Mouse (Mus musculus) left cerebral cortex, postnatal 36 days (tissue): Measurements from ENCODE around the gene Ccs. TPM values are rescaled to one million over a fixed set of nuclear protein-coding genes. Genes with fewer than 3 reads are reported as not detected.
A peak's percentile ranks its signal among the peaks of the same experiment; 100 is the strongest.

Source experiments
- DNase-seq, 2 experiments: peaks; one replicate each; pipeline ENCODE4 v3.0.0; 2021 to 2022; ENCODE audit warnings: low spot score in 2 of 2, mixed read lengths in 1 of 2
- intact Hi-C: fragments of 180-260 bp; cut with DNase I; formaldehyde crosslinking; loops from one replicate; pipeline ENCODE4 v1.15.1; 2025
- total RNA-seq, 2 experiments: library from RNA; stranded (reverse); gene quantifications; 2 replicates each; pipeline ENCODE4 v1.2.3; 2021

Gene Ccs
- total RNA-seq, 2 experiments from 2014 or later = 33.1 to 37.5 TPM

- peak; percentile 96 to 98 for DNase-seq
- intact Hi-C loops = loop anchor here (5.0 kb wide), 1 partner anchor 37 kb away; the partner anchor contains the start of gene Rbm4b
Observed at GRCm38 (mm10) chr19:4793831-4794422, 45.2 kb downstream of the Ccs start, which contains the start of gene Rbm4. Rbm4 (minus strand) TSS chr19:4793901.

GRCm38 (mm10) chr19:4793281-4793830 is 45.8 kb downstream of the Ccs start:
- intact Hi-C loops = loop anchor here (5.0 kb wide), 1 partner anchor 36 kb away; the partner anchor contains the start of gene Rbm4b
- no peak for DNase-seq

GRCm38 (mm10) chr19:4786313-4786712 is 52.8 kb downstream of the Ccs start:
- intact Hi-C loops = no loop called here
- no peak for DNase-seq

GRCm38 (mm10) chr19:4785206-4785605 is 53.9 kb downstream of the Ccs start:
- intact Hi-C loops = no loop called here
- no peak for DNase-seq

- intact Hi-C loops = no loop called here
- no peak for DNase-seq
Observed at GRCm38 (mm10) chr19:4782891-4783290, 56.2 kb downstream of the Ccs start.

Other genes with a start within 250 kb of the Ccs start
- 10 to 100 TPM; 43.2 to 48.6 TPM for gene Lrfn4, start 223.7 kb downstream of the Ccs start, total RNA-seq
- 10 to 100 TPM; 26.1 to 26.6 TPM for gene Rce1, start 213.7 kb downstream of the Ccs start, total RNA-seq
- gene Gm960, start 140.7 kb downstream of the Ccs start, total RNA-seq = 1 to 10 TPM; 1.4 to 2.3 TPM
- 100 to 1,000 TPM; 587 to 665 TPM for gene Sptbn2, start 128.2 kb downstream of the Ccs start, total RNA-seq
- 10 to 100 TPM; 16.6 to 18.0 TPM for gene Rbm4b, start 82.8 kb downstream of the Ccs start, total RNA-seq
- gene Rbm4, start 45.4 kb downstream of the Ccs start, total RNA-seq = 10 to 100 TPM; 87.3 to 95.7 TPM
- gene Gm21992, start 27.7 kb downstream of the Ccs start, total RNA-seq = 10 to 100 TPM; 17.6 to 23.7 TPM
- 10 to 100 TPM; 47.1 to 55.2 TPM for gene Rbm14, start 27.7 kb downstream of the Ccs start, total RNA-seq
- 1 to 10 TPM; 2.8 to 3.1 TPM for gene Ccdc87, start within 50 bp of the Ccs start, total RNA-seq
- gene Ctsf, start 15.8 kb upstream of the Ccs start, total RNA-seq = 100 to 1,000 TPM; 103 to 112 TPM
- 1 to 10 TPM; 1.6 to 2.2 TPM for gene Actn3, start 38.6 kb upstream of the Ccs start, total RNA-seq
- 10 to 100 TPM; 24.6 to 26.3 TPM for gene Zdhhc24, start 39.3 kb upstream of the Ccs start, total RNA-seq
- 10 to 100 TPM; 42.1 to 47.8 TPM for gene Bbs1, start 67.3 kb upstream of the Ccs start, total RNA-seq
- 10 to 100 TPM; 41.2 to 42.6 TPM for gene Dpp3, start 89.0 kb upstream of the Ccs start, total RNA-seq
- gene Peli3, start 103.8 kb upstream of the Ccs start, total RNA-seq = 10 to 100 TPM; 25.4 to 32.9 TPM
- gene Mrpl11, start 122.8 kb upstream of the Ccs start, total RNA-seq = 10 to 100 TPM; 50.8 to 64.8 TPM
- 10 to 100 TPM; 13.7 to 30.9 TPM for gene Npas4, start 151.0 kb upstream of the Ccs start, total RNA-seq
- 10 to 100 TPM; 15.0 to 17.2 TPM for gene Slc29a2, start 184.5 kb upstream of the Ccs start, total RNA-seq
- gene B4gat1, start 199.5 kb upstream of the Ccs start, total RNA-seq = 100 to 1,000 TPM; 118 to 135 TPM
- gene AC124502.3, start 199.6 kb upstream of the Ccs start, total RNA-seq = 1 to 10 TPM; 4.6 to 6.1 TPM
- gene Brms1, start 202.0 kb upstream of the Ccs start, total RNA-seq = 10 to 100 TPM; 22.7 to 25.6 TPM
- gene Rin1, start 211.1 kb upstream of the Ccs start, total RNA-seq = 10 to 100 TPM; 70.3 to 88.1 TPM
- 1 to 10 TPM; 4.6 to 5.1 TPM for gene Cd248, start 228.7 kb upstream of the Ccs start, total RNA-seq
- gene Tmem151a, start 246.2 kb upstream of the Ccs start, total RNA-seq = 100 to 1,000 TPM; 152 to 188 TPM
- gene Yif1a, start 249.2 kb upstream of the Ccs start, total RNA-seq = 10 to 100 TPM; 24.8 to 26.1 TPM